Mouse (Mus musculus) limb, embryonic 11.5 days (tissue): Measurements from ENCODE around the gene Siah1a. TPM values are rescaled to one million over a fixed set of nuclear protein-coding genes. Genes with fewer than 3 reads are reported as not detected.

ENCODE experiments used
- ATAC-seq: fragments of 200-750 bp; cut with Nextera tagmentation; 2 replicates; pipeline ENCODE4 v1.8.0; 2017; ENCODE audit warnings: low read depth; ENCODE audit not compliant: insufficient number of reproducible peaks, low FRiP score, low TSS enrichment
- DNase-seq: peaks from one replicate; pipeline ENCODE4 v3.0.0-alpha.2; 2015; ENCODE audit warnings: low spot score
- H3K27ac ChIP-seq: fragments of 300-500 bp; sonication (generic); replicated peaks from 2 replicates; pipeline ENCODE4 v1.5.1; 2014; ENCODE audit warnings: low read depth, mild to moderate bottlenecking, low read length
- H3K27me3 ChIP-seq: fragments of 300-500 bp; sonication (generic); 2 replicates; pipeline ENCODE4 v1.6.1; 2014; ENCODE audit warnings: mild to moderate bottlenecking, low read length, mixed read lengths; ENCODE audit not compliant: control insufficient read depth, insufficient read depth
- H3K36me3 ChIP-seq: fragments of 300-500 bp; sonication (generic); 2 replicates; pipeline ENCODE4 v1.6.1; 2014; ENCODE audit warnings: mild to moderate bottlenecking, low read length, moderate library complexity, mixed read lengths; ENCODE audit not compliant: control insufficient read depth, insufficient read depth
- H3K4me1 ChIP-seq: fragments of 300-500 bp; sonication (generic); 2 replicates; pipeline ENCODE4 v1.6.1; 2014; ENCODE audit warnings: low read length, mixed read lengths; ENCODE audit not compliant: control insufficient read depth, insufficient read depth
- H3K4me2 ChIP-seq: fragments of 300-500 bp; sonication (generic); 2 replicates; pipeline ENCODE4 v1.6.1; 2014; ENCODE audit warnings: low read depth, mild to moderate bottlenecking, moderate library complexity; ENCODE audit not compliant: severe bottlenecking
- H3K4me3 ChIP-seq: fragments of 300-500 bp; sonication (generic); 2 replicates; pipeline ENCODE4 v1.5.1; 2014; ENCODE audit warnings: low read depth, low read length
- H3K9ac ChIP-seq: fragments of 300-500 bp; sonication (generic); 2 replicates; pipeline ENCODE4 v1.6.1; 2014; ENCODE audit warnings: mild to moderate bottlenecking, low read length
- H3K9me3 ChIP-seq: fragments of 300-500 bp; sonication (generic); 2 replicates; pipeline ENCODE4 v1.6.1; 2016; ENCODE audit warnings: low read length; ENCODE audit not compliant: control insufficient read depth
- WGBS: fragments of 180-500 bp; shearing (Covaris S2); extraction: QIAGEN DNeasy Blood & Tissue Kit; methylation state at CpG from one replicate; pipeline ENCODE4 v1.1.7; 2014; 5-methylcytosine and 5-hydroxymethylcytosine counted together
- polyA plus RNA-seq: library from polyadenylated mRNA; unstranded; fragments of >200 nt; fragmentation: Nextera tagmentation; extraction: Ambion mirVana; gene quantifications from 2 replicates; pipeline ENCODE4 v1.2.1, GENCODE M21; 2014

Gene Siah1a
- polyA plus RNA-seq, 1 experiment from 2014 or later = 59.8 TPM

DNA sequence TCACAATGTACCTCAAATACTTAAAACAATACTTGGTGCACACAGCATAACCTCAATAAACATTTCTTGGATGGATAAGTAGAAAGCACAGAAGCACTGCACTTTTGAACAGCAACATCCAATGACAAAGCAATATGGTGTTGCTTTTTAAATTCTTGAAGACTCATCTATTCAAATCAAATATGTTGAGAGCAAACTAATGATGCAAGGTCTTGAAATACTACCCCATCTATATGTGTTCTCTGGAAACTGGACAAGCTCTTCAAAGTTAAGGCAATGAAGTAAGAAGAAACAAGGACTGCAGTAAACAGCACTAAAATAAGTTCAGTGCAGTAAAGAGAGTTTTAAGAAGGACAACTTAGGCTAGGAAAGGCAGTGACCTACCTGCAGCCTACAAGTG lies 4.8 kb downstream of the Siah1a start:
- no peak overlapping the region for H3K27ac ChIP-seq
- no peak overlapping the region for H3K4me2 ChIP-seq
- no peak overlapping the region for H3K9ac ChIP-seq
- no peaks in the 10 kb centered on the region for H3K9me3 ChIP-seq
- H3K27me3 ChIP-seq = no peaks in the 10 kb centered on the region
- DNase-seq = no peak
- H3K4me1 ChIP-seq = peaks cover 4% of the 10 kb centered on the region; the same call in 1 of the 2 replicates
- no peaks in the 10 kb centered on the region for H3K36me3 ChIP-seq
- ATAC-seq = no peak
- H3K4me3 ChIP-seq = no peak overlapping the region

DNA sequence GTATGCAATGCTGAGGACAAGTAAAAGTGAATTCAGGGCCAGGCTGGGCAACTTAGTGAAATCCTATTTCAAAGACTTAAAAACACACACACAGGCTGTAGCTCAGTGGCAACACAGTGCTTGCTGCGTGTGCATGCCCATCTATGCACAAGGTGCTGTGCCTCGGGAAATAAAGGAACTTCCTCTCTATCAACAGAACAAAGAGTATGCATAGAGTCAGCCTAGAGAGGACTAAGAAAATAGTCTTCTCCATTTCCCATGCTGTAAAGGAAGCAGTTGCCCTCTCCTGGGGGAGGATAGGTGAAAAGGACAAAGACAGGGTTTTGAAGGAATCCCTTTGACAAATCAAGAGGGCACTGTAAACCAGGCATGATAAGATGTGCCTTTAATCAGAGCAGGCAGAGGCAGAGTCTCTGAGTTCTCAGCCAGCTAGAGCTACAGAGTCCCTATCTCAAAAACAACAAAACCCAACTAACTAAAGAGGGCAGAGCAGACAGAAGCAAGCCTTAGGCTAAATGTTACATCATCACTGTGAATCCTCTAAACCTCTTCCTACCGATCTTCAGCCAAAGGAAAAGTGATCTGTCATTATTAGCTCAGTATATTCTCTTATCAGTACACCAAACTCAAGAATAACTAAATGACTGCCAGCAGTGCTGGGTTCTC lies 10.2 kb downstream of the Siah1a start:
- Histone ChIP-seq H3K4me3 (no peak overlapping the region), H3K4me2 (no peak overlapping the region), H3K36me3 (no peaks in the 10 kb centered on the region), H3K9me3 (no peaks in the 10 kb centered on the region), H3K4me1 (peaks cover 6% of the 10 kb centered on the region; the same call in 1 of the 2 replicates), H3K27ac (no peak overlapping the region), H3K27me3 (no peaks in the 10 kb centered on the region), H3K9ac (no peak overlapping the region)
- WGBS = 61% methylated on average over 3 of the region's 3 CpGs
- DNase-seq (no peak), ATAC-seq (no peak)

DNA sequence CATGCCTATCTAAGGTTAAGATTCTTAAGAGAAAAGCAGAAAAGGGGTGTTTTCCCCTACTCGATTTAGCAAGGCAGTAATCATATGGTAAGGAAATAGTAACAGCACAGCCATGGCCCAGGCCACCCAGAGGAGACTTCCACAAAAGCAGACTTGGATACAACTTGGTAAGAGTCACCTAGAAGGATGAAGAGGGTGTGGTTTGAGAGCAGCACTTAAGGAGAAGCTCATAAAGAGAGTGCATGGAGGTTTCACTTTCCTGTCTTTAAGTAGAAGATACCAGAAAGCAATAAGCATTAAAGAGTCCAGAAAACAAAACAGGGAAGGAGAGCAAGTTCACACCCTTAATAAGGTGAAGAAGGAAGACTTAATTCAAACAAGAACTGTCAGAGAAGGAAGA lies 10.8 kb downstream of the Siah1a start:
- Histone ChIP-seq H3K9me3 (no peaks in the 10 kb centered on the region), H3K27ac (no peak overlapping the region), H3K9ac (no peak overlapping the region), H3K27me3 (no peaks in the 10 kb centered on the region), H3K4me1 (peaks cover 6% of the 10 kb centered on the region; the same call in 1 of the 2 replicates), H3K4me3 (no peak overlapping the region), H3K4me2 (no peak overlapping the region), H3K36me3 (no peaks in the 10 kb centered on the region)
- no peak for DNase-seq
- WGBS = 70% methylated on average over 1 of the region's 1 CpGs
- ATAC-seq = no peak

DNA sequence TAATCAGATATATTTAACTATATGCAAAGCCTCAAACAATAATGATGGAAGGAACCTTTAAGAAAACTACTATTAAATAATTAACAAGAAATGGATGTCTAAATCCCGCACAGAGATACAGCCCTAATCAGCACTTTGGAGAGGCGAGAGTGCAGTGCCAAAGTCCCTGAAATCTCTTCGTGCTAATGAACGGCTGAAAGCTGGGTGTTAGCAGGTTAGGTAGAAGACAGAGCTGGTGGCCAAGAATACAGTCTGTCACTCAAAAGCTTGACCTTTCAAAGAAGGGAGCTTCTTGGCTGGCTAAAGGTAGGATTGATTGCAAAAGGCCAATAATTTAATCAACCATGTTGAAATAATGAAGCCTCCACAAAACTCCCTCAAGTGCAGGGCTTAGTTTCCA lies 11.6 kb downstream of the Siah1a start:
- Histone ChIP-seq H3K4me1 (peaks cover 6% of the 10 kb centered on the region; the same call in 1 of the 2 replicates), H3K27me3 (no peaks in the 10 kb centered on the region), H3K36me3 (no peaks in the 10 kb centered on the region), H3K9ac (no peak overlapping the region), H3K4me3 (no peak overlapping the region), H3K4me2 (no peak overlapping the region), H3K9me3 (no peaks in the 10 kb centered on the region), H3K27ac (no peak overlapping the region)
- ATAC-seq (no peak), DNase-seq (no peak)
- 85% methylated on average over 4 of the region's 4 CpGs for WGBS

DNA sequence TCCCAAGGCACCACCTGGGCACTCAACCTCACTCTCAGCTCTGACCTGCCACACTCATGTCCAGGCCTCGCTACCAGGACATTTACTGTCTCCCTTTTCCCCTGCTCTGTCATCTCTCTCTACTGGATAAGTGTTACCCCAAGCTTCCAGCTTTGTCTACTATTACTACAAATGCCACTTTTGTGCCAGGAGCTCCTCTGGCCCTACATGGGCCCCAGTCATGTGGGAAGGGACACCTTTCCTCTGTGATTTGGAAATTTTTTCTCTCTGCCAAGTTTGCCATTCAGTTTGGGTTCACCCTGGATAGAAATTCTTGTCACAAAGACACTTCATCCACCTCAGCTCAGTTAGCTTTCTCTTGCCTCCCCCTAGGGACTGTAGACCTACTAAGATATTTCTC lies 14.9 kb downstream of the Siah1a start:
- H3K27me3 ChIP-seq = no peaks in the 10 kb centered on the region
- ATAC-seq (no peak), DNase-seq (no peak)
- peaks cover 8% of the 10 kb centered on the region for H3K4me1 ChIP-seq
- WGBS = 88% methylated on average over 1 of the region's 1 CpGs
- no peak overlapping the region for H3K27ac ChIP-seq
- H3K9ac ChIP-seq = no peak overlapping the region
- H3K4me2 ChIP-seq = no peak overlapping the region
- no peak overlapping the region for H3K4me3 ChIP-seq
- no peaks in the 10 kb centered on the region for H3K36me3 ChIP-seq
- H3K9me3 ChIP-seq = no peaks in the 10 kb centered on the region

DNA sequence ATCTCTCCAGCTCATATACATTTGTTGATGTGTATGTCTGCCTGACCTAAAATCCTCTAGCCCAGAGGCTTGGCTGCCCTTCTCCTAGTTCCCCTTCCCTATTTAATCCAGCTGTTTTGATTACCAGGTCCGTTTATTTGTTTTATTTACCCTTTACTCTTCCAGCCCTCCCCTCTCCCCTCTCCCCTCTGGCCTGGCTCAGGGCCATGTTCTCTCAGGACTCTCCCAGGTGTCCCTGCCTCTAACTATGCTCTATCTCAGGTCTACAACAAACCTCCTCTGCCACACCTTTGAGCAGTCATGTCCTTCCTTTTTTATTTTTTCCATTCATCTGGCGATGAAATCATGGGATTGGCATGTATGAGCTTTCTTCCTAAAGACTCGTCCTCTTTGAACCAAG lies 15.4 kb downstream of the Siah1a start:
- no peak for ATAC-seq
- Histone ChIP-seq H3K4me3 (no peak overlapping the region), H3K9me3 (no peaks in the 10 kb centered on the region)

DNA sequence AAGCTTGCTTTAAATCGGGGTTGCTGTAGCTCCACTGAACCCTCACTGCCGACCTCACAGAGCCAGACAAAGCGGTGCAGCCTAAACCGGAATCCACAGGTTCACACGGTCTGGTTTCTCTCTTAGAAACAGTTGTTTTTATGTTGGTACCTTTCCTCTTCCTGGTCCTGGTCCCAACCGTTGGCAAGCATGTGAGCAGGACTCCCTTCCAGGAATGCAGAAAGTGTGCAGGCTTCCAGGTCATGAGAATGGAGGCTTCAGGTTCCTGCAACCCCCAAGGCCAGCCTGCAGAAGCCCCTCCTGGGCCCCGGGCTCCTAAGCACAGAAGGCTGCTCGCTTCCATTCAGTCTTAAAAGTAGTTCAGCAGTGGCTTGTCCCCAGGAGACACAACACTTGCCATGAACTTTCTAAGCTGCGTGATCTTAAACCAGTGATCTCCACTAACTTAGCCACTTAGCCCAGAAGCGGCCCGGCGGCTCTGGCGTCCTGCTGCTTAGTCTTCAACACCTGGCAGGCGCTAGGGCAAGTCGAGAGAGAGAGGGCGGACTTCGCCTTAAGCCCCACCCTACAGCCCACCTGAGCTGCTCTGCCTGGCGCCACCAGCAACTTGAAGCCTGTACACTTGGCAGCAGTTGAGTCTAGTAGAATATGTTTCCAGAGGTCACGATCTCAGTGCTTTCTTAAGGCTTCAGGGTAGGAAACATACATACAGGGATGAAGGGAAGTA lies 17.3 kb downstream of the Siah1a start:
- H3K9me3 ChIP-seq = no peaks in the 10 kb centered on the region
- H3K36me3 ChIP-seq = no peaks in the 10 kb centered on the region
- DNase-seq (no peak), ATAC-seq (no peak)
- peaks cover 2% of the 10 kb centered on the region; the same call in 1 of the 2 replicates for H3K4me1 ChIP-seq
- no peak overlapping the region for H3K4me3 ChIP-seq
- no peak overlapping the region for H3K27ac ChIP-seq
- H3K4me2 ChIP-seq = no peak overlapping the region
- H3K27me3 ChIP-seq = no peaks in the 10 kb centered on the region
- no peak overlapping the region for H3K9ac ChIP-seq
- whole genome bisulfite sequencing = 67% methylated on average over 19 of the region's 19 CpGs

More for the DNA sequence above, 15.4 kb downstream of the Siah1a start:
- 61% methylated on average over 3 of the region's 3 CpGs for WGBS
- no peaks in the 10 kb centered on the region for H3K27me3 ChIP-seq
- no peaks in the 10 kb centered on the region for H3K36me3 ChIP-seq
- H3K4me2 ChIP-seq = no peak overlapping the region
- H3K27ac ChIP-seq = no peak overlapping the region
- no peak for DNase-seq
- H3K4me1 ChIP-seq = peaks cover 5% of the 10 kb centered on the region
- no peak overlapping the region for H3K9ac ChIP-seq

DNA sequence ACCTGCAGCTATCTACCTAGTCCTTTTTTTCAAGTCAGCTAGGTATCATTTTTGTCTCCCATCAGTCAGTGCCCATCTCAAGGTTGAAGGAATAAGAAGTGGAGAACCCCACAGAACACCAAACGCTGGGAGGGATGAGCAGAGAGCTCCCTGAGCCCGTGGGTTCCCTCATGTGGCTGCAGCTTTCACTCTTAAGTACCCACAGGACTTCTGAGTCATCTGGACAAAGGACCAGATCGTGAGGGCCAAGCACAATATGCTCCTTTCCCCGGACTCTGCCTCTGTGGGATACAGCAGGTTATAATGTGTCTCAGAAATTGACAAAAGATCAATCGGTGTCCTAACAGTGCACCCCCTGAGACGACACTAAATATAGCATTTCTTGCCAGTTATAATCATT lies 18.8 kb downstream of the Siah1a start:
- Histone ChIP-seq H3K36me3 (no peaks in the 10 kb centered on the region), H3K4me2 (no peak overlapping the region), H3K9ac (no peak overlapping the region), H3K9me3 (no peaks in the 10 kb centered on the region), H3K27me3 (no peaks in the 10 kb centered on the region), H3K4me3 (no peak overlapping the region), H3K4me1 (peaks cover 2% of the 10 kb centered on the region; the same call in 1 of the 2 replicates), H3K27ac (no peak overlapping the region)
- WGBS = 92% methylated on average over 6 of the region's 6 CpGs
- ATAC-seq = no peak
- no peak for DNase-seq
